Mouse (Mus musculus) limb, embryonic 15.5 days (tissue): ENCODE measurements at regions not wholly inside any gene's neighbourhood (a gene's known extent, or its start where the extent isn't known, plus 50 kb on each side); places are given as distances from the start of the nearest gene placed in this dataset.
A peak's percentile ranks its signal among the peaks of the same experiment; 100 is the strongest.

Source experiments
- ATAC-seq: fragments of 200-750 bp; cut with Nextera tagmentation; 2 replicates; pipeline ENCODE4 v1.8.0; 2017; ENCODE audit warnings: low read depth, moderate TSS enrichment; ENCODE audit not compliant: insufficient number of reproducible peaks, low FRiP score, low TSS enrichment
- H3K27ac ChIP-seq: fragments of 300-500 bp; sonication (generic); 2 replicates; pipeline ENCODE4 v1.5.1; 2015; ENCODE audit warnings: moderate library complexity, mild to moderate bottlenecking, inconsistent platforms
- H3K27me3 ChIP-seq: fragments of 300-500 bp; sonication (generic); 2 replicates; pipeline ENCODE4 v1.6.1; 2015; ENCODE audit warnings: inconsistent platforms
- H3K36me3 ChIP-seq: fragments of 300-500 bp; sonication (generic); 2 replicates; pipeline ENCODE4 v1.6.1; 2015; ENCODE audit warnings: inconsistent platforms
- H3K4me1 ChIP-seq: fragments of 300-500 bp; sonication (generic); 2 replicates; pipeline ENCODE4 v1.6.1; 2015; ENCODE audit warnings: inconsistent platforms
- H3K4me2 ChIP-seq: fragments of 300-500 bp; sonication (generic); 2 replicates; pipeline ENCODE4 v1.6.1; 2015; ENCODE audit warnings: mild to moderate bottlenecking, inconsistent platforms
- H3K4me3 ChIP-seq: fragments of 300-500 bp; sonication (generic); 2 replicates; pipeline ENCODE4 v1.5.1; 2015; ENCODE audit warnings: mild to moderate bottlenecking, inconsistent platforms
- H3K9ac ChIP-seq: fragments of 300-500 bp; sonication (generic); 2 replicates; pipeline ENCODE4 v1.6.1; 2015; ENCODE audit warnings: inconsistent platforms
- H3K9me3 ChIP-seq: fragments of 300-500 bp; sonication (generic); 2 replicates; pipeline ENCODE4 v1.6.1; 2016; ENCODE audit warnings: inconsistent platforms
- WGBS: fragments of 180-500 bp; shearing (Covaris S2); methylation state at CpG from one replicate; pipeline ENCODE4 v1.1.7; 2015; 5-methylcytosine and 5-hydroxymethylcytosine counted together

- H3K4me2 ChIP-seq, result no peak overlapping the region
- no peak overlapping the region for H3K27ac ChIP-seq
- H3K4me1 ChIP-seq, result no peaks in the 10 kb centered on the region
- 36% methylated on average over 7 of the region's 7 CpGs for WGBS
- H3K27me3 ChIP-seq, result no peaks in the 10 kb centered on the region
- no peak for ATAC-seq
- H3K9ac ChIP-seq, result no peak overlapping the region
- H3K9me3 ChIP-seq, result no peaks in the 10 kb centered on the region
- H3K36me3 ChIP-seq, result no peaks in the 10 kb centered on the region
- H3K4me3 ChIP-seq, result no peak overlapping the region
These were observed 52.1 kb downstream of the Sst start for GRCm38 (mm10) chr16:23838696-23839095.

- Histone ChIP-seq H3K4me2 (no peak overlapping the region), H3K36me3 (no peaks in the 10 kb centered on the region), H3K4me1 (no peaks in the 10 kb centered on the region), H3K27ac (no peak overlapping the region), H3K27me3 (no peaks in the 10 kb centered on the region), H3K9ac (no peak overlapping the region), H3K4me3 (no peak overlapping the region), H3K9me3 (no peaks in the 10 kb centered on the region)
- no peak for ATAC-seq
- WGBS, result 72% methylated on average over 2 of the region's 2 CpGs
These were observed 52.6 kb downstream of the Sst start for GRCm38 (mm10) chr16:23838114-23838513.

DNA sequence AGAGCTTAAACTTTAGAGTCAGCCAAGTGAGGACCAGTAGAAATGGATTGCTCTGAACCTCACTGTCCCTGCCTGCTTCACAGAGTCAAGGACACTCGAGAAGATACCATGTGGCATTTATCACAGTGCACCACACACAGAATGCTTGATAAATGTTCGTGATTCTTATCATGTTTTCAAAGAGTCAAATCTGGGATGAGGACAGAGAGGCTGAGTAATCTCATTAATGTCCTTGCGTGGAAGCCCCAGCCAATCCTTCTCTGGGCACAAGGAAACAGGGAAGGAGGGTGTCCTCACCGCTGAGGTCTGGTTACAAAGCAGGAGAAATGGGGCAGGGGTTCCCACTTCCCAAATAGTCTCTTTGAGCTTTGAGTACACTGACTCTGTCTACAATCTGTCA, 55.8 kb downstream of the Sst start:
- H3K4me2 ChIP-seq, result no peak overlapping the region
- ATAC-seq, result no peak
- WGBS, result 73% methylated on average over 4 of the region's 4 CpGs

DNA sequence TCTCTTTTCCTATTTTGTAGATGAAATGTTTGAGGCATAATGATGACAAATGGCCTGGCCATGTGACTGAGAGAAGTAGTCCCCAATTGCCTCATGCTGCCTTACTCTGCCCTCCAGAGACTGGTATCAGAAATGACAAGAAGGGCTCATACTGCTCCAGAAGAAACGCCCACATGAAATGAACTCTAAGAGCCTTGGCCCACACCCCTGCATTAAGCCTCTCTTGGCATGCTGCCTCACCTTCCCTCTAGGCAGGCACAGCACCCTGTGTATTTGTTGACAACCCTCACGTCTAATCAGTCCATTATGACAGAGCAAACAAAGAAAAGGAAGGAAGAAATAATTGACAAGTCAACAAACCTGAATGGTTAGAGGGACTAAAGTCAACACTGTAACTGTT, 57.2 kb downstream of the Sst start:
- H3K4me3 ChIP-seq, result no peak overlapping the region
- H3K9ac ChIP-seq, result no peak overlapping the region
- no peaks in the 10 kb centered on the region for H3K36me3 ChIP-seq
- H3K4me2 ChIP-seq, result no peak overlapping the region
- H3K27me3 ChIP-seq, result no peaks in the 10 kb centered on the region
- no peak for ATAC-seq
- H3K9me3 ChIP-seq, result no peaks in the 10 kb centered on the region; the same call in 1 of the 2 replicates
- 55% methylated on average over 2 of the region's 2 CpGs for WGBS
- H3K27ac ChIP-seq, result no peak overlapping the region
- H3K4me1 ChIP-seq, result no peaks in the 10 kb centered on the region

More for the DNA sequence above, 55.8 kb downstream of the Sst start:
- Histone ChIP-seq H3K27me3 (no peaks in the 10 kb centered on the region), H3K9me3 (no peaks in the 10 kb centered on the region), H3K4me1 (no peaks in the 10 kb centered on the region), H3K36me3 (no peaks in the 10 kb centered on the region), H3K9ac (no peak overlapping the region), H3K27ac (no peak overlapping the region), H3K4me3 (no peak overlapping the region)

DNA sequence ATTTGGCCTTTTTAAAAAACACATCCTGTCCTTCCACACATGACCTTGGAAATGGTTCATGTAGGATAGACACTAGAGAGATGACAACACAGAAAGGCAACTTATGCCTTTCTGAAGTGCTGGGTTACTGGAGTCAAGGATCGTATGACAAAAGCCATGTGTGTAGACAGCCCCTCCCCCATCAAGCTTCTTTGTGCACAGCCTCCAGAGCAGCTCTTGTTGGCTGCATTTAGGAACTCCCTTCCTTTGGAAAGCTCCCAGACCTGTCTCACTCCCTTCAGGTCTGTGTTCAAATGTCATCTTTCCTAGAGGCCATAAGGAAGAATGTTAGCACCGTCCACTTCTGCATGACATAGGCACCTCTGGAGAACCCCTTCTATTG, 57.7 kb downstream of the Sst start:
- WGBS, result 62% methylated on average over 2 of the region's 2 CpGs
- H3K9me3 ChIP-seq, result no peaks in the 10 kb centered on the region; the same call in 1 of the 2 replicates
- ATAC-seq, result no peak

DNA sequence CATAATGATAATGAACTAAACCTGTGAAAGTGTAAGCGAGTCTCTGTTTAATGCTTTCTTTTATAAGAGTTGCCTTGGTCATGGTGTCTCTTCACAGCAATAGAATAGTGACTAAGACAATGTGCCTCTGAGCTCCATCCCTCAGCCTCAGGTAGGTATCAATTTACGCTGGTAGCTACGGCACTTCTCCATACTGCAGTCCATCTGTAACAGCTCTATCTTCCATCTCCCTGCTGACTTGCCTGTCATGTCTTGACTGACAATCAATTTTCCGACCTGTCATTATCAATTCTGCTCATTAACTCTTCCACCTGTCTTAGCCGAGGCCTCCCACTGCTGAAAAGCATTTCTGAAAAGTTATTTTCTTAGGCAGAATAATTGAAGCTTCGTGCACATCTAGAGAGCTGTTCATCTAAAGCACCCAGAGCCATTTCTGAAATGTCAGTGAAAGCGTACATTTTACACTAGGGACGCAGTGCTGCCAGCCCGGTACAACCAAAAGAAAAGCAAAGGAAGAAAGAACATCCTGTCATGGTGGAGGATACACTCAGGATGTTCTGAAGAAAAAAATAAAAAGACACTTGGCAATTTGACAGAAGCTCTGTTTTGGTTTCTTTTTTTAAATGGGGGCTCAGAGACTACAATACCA, 58.2 kb downstream of the Sst start:
- Histone ChIP-seq H3K27ac (no peak overlapping the region), H3K4me2 (no peak overlapping the region), H3K9me3 (no peaks in the 10 kb centered on the region; the same call in 1 of the 2 replicates), H3K36me3 (no peaks in the 10 kb centered on the region), H3K4me1 (no peaks in the 10 kb centered on the region), H3K9ac (no peak overlapping the region), H3K4me3 (no peak overlapping the region), H3K27me3 (no peaks in the 10 kb centered on the region)
- 73% methylated on average over 9 of the region's 9 CpGs for WGBS
- no peak for ATAC-seq

More for the DNA sequence above, 57.7 kb downstream of the Sst start:
- no peak overlapping the region for H3K4me3 ChIP-seq
- no peak overlapping the region for H3K9ac ChIP-seq
- H3K4me2 ChIP-seq, result no peak overlapping the region
- H3K36me3 ChIP-seq, result no peaks in the 10 kb centered on the region
- H3K27ac ChIP-seq, result no peak overlapping the region
- H3K4me1 ChIP-seq, result no peaks in the 10 kb centered on the region
- no peaks in the 10 kb centered on the region for H3K27me3 ChIP-seq

- 80% methylated on average over 5 of the region's 5 CpGs for WGBS
- Histone ChIP-seq H3K27me3 (no peaks in the 10 kb centered on the region), H3K4me2 (no peak overlapping the region), H3K9ac (no peak overlapping the region), H3K9me3 (no peaks in the 10 kb centered on the region; the same call in 1 of the 2 replicates), H3K4me3 (no peak overlapping the region), H3K36me3 (no peaks in the 10 kb centered on the region), H3K4me1 (no peaks in the 10 kb centered on the region), H3K27ac (no peak overlapping the region)
- ATAC-seq, result no peak
These were observed 65.1 kb downstream of the Sst start for GRCm38 (mm10) chr16:23825662-23826061.

DNA sequence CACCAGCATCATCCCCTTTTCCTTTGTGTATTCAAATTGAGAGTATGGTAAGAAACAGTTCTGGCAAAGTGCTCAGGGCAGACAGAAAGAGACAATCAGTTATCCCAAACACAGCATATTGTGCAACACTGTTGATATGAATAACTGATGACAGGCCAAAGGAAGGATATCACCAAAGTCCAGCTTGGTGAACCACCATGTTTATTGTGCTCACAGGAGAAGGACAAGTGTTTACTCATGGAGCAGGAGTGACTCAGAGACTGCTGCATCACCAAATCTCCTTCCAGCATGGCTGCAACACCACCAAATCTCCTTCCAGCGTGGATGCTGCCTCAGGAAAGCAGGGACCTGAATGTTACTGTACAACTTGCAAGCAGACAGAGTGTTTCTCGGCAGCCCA, 105.5 kb downstream of the Sst start:
- ATAC-seq, result no peak
- Histone ChIP-seq H3K27me3 (no peaks in the 10 kb centered on the region), H3K27ac (no peak overlapping the region), H3K36me3 (no peaks in the 10 kb centered on the region), H3K9me3 (no peaks in the 10 kb centered on the region), H3K4me1 (peaks cover 13% of the 10 kb centered on the region; the same call in 1 of the 2 replicates), H3K4me3 (no peak overlapping the region), H3K4me2 (no peak overlapping the region), H3K9ac (no peak overlapping the region)
- 88% methylated on average over 2 of the region's 2 CpGs for WGBS

DNA sequence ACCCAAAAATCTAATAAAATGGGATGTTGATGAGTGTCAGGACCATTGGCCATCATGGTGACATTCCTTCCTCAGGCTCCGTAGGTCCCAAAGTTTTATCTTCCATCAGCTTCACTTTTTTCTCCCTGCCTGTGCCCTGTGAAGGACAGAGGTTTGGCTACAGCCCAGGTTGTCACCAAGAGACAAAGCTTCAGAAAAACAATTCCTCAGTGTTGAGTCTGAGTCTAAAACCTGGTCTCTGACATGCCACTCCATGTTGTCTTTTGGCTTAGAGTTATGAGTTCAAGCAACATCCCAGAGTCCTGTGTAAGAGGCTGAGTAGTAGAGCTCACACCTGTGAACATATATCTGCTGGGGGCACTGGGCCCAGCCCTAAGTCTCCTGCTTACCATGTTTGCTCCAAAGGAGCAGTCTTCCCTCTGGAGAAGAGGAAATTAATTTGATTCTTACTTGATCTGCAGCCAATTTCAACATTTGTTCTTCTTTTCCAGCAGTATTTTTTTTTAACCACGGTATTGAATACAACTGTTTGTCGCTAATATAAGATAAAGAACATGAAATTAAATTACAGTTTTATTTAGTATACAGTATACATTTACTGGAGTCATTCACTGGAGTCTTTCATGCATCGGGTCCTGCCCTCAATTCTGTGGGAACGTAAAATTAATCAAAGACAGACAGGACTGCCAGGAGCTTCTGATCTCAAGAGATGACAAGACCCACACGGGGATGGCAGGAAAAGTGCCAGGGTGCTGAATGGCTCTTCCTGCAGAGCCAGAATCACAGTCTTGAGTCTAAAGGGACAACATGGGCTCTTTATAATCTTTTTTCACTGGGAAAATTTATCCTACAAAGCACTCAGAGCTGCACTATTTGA, 106.5 kb downstream of the Sst start:
- no peak for ATAC-seq
- Histone ChIP-seq H3K4me1 (peaks cover 17% of the 10 kb centered on the region; the same call in 1 of the 2 replicates), H3K27ac (no peak overlapping the region), H3K27me3 (no peaks in the 10 kb centered on the region), H3K9me3 (no peaks in the 10 kb centered on the region), H3K4me2 (no peak overlapping the region), H3K36me3 (no peaks in the 10 kb centered on the region), H3K4me3 (no peak overlapping the region), H3K9ac (no peak overlapping the region)
- WGBS, result 39% methylated on average over 6 of the region's 6 CpGs

DNA sequence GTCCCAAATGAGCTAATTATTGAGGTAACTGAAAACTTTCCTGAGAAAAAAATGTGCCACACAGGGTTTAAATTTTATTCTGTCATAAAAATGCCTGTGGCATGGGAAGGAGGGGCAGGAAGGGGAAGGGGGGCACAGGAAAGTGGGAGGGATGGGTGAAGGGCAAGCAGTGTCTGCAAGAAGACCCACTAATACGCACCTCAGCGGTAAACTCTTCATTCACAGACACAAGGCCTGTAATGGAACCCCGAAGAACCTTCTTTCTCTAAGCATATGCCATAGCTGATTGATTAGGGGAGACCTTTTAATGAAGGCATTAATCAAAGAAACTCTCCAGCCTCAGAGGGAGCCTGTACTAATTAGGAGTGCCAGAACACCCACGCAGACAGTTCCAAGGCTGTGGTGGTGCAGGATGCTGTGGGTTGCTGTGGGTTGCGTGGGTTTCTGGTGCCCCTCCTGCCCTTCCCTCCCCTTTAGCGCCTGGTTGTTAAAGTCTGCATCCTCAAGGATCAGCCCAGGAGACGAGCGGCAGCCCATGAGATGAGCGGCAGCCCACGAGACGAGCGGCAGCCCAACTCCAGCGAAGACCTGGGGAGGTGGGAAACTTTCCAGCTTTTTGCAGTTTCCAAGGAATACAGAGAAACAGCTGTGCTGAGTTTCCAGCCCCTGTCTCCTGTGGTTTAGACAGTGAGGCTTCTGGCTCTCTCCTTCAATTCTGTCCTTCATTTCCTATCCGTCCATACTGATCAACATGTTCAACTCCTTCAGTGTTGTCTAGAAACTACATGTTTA, 110.1 kb downstream of the Sst start:
- Histone ChIP-seq H3K36me3 (no peaks in the 10 kb centered on the region), H3K4me3 (no peak overlapping the region), H3K27me3 (0 out of 2 replicates have a peak, but pooled peaks cover 2% of the 10 kb centered on the region), H3K4me1 (peaks cover 13% of the 10 kb centered on the region; the same call in 1 of the 2 replicates), H3K9me3 (no peaks in the 10 kb centered on the region), H3K4me2 (peak overlapping the region; percentile 17), H3K9ac (no peak overlapping the region), H3K27ac (no peak overlapping the region; the same call in 1 of the 2 replicates)
- 37% methylated on average over 14 of the region's 14 CpGs for WGBS
- ATAC-seq, result no peak

DNA sequence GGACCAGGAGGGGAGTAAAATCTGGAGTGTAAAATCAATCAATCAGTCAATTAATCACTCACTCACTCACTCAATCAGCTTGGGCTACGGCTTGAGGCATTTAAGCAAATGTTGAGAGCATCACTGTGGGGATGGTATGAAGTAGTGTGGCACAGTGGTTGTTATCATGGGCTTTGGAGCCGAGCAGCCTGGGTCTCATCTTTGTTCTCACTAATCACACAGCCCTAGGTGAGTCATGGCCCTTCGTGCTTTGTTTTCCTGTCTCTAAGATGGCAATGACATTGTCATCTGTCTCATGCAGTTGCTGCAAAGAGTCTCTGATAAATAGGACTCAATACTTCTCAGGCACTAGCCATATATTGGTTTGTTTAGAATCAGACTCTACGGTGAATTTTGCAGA, 112.9 kb downstream of the Sst start:
- Histone ChIP-seq H3K9ac (no peak overlapping the region), H3K9me3 (no peaks in the 10 kb centered on the region), H3K36me3 (no peaks in the 10 kb centered on the region), H3K27me3 (0 out of 2 replicates have a peak, but pooled peaks cover 2% of the 10 kb centered on the region), H3K4me1 (peaks cover 11% of the 10 kb centered on the region; the same call in 1 of the 2 replicates), H3K27ac (no peak overlapping the region), H3K4me3 (no peak overlapping the region), H3K4me2 (no peak overlapping the region)
- WGBS, result 68% methylated on average over 4 of the region's 4 CpGs
- no peak for ATAC-seq
